Mouse (Mus musculus) lung, postnatal 0 days (tissue): Measurements from ENCODE around the gene Gpr84. TPM values are rescaled to one million over a fixed set of nuclear protein-coding genes. Genes with fewer than 3 reads are reported as not detected.

ENCODE experiments used
- ATAC-seq: fragments of 200-750 bp; cut with Nextera tagmentation; 2 replicates; pipeline ENCODE4 v1.8.0; 2017; ENCODE audit warnings: moderate library complexity
- DNase-seq: peaks from one replicate; pipeline ENCODE4 v3.0.0-alpha.2; 2016; ENCODE audit warnings: low spot score
- H3K27ac ChIP-seq: fragments of 300-500 bp; sonication (generic); 2 replicates; pipeline ENCODE4 v1.5.1; 2014; ENCODE audit warnings: antibody characterized with exemption, mild to moderate bottlenecking, low read length, mixed read lengths
- H3K27me3 ChIP-seq: fragments of 300-500 bp; sonication (generic); replicated peaks from 2 replicates; pipeline ENCODE4 v1.6.1; 2014; ENCODE audit warnings: low read length, mixed read lengths; ENCODE audit not compliant: insufficient read depth
- H3K36me3 ChIP-seq: fragments of 300-500 bp; sonication (generic); 2 replicates; pipeline ENCODE4 v1.6.1; 2014; ENCODE audit warnings: low read length, mixed read lengths; ENCODE audit not compliant: insufficient read depth
- H3K4me1 ChIP-seq: fragments of 300-500 bp; sonication (generic); 2 replicates; pipeline ENCODE4 v1.6.1; 2014; ENCODE audit warnings: antibody characterized with exemption, low read depth, low read length, mixed read lengths; ENCODE audit not compliant: insufficient read depth
- H3K4me2 ChIP-seq: fragments of 300-500 bp; sonication (generic); replicated peaks from 2 replicates; pipeline ENCODE4 v1.6.1; 2014; ENCODE audit warnings: low read depth, mild to moderate bottlenecking, low read length, moderate library complexity, mixed read lengths
- H3K4me3 ChIP-seq: fragments of 300-500 bp; sonication (generic); 2 replicates; pipeline ENCODE4 v1.5.1; 2014; ENCODE audit warnings: low read depth, low read length
- H3K9ac ChIP-seq: fragments of 300-500 bp; sonication (generic); replicated peaks from 2 replicates; pipeline ENCODE4 v1.6.1; 2014; ENCODE audit warnings: low read depth, mild to moderate bottlenecking
- H3K9me3 ChIP-seq: fragments of 300-500 bp; sonication (generic); 2 replicates; pipeline ENCODE4 v1.6.1; 2016; ENCODE audit warnings: low read length, mixed read lengths
- CTCF ChIP-seq: IDR thresholded peaks from 2 replicates; pipeline ENCODE4 v1.5.1; 2016; ENCODE audit warnings: antibody characterized with exemption, mild to moderate bottlenecking
- EP300 ChIP-seq: IDR thresholded peaks from 2 replicates; pipeline ENCODE4 v1.6.1; 2016; ENCODE audit warnings: antibody characterized with exemption, mild to moderate bottlenecking, control low read depth
- WGBS: fragments of 180-500 bp; shearing (Covaris S2); extraction: QIAGEN DNeasy Blood & Tissue Kit; methylation state at CpG from one replicate; pipeline ENCODE4 v1.1.7; 2014; 5-methylcytosine and 5-hydroxymethylcytosine counted together
- polyA plus RNA-seq: library from polyadenylated mRNA; unstranded; fragments of >200 nt; fragmentation: Nextera tagmentation; extraction: Ambion mirVana; gene quantifications from 2 replicates; pipeline ENCODE4 v1.2.1, GENCODE M21; 2015

Gpr84 gene
- polyA plus RNA-seq, 1 experiment from 2014 or later, result 0.67 TPM

- peak overlapping the region; percentile 86; the same call in 1 of the 2 replicates for H3K27ac ChIP-seq
- ATAC-seq (no peak), DNase-seq (no peak)
- no peaks in the 10 kb centered on the region for H3K27me3 ChIP-seq
- no peaks in the 10 kb centered on the region for H3K9me3 ChIP-seq
- WGBS, result 44% methylated on average over 2 of the region's 2 CpGs
- H3K4me3 ChIP-seq, result no peak overlapping the region
- TF ChIP-seq CTCF (no peak), EP300 (no peak)
- H3K36me3 ChIP-seq, result 0 out of 2 replicates have a peak, but pooled peaks cover 3% of the 10 kb centered on the region
- H3K9ac ChIP-seq, result no peak overlapping the region
- H3K4me2 ChIP-seq, result no peak overlapping the region
- peaks cover 15% of the 10 kb centered on the region; the same call in 1 of the 2 replicates for H3K4me1 ChIP-seq
These were observed 9.4 kb downstream of the Gpr84 start for GRCm38 (mm10) chr15:103301046-103301445.

- ATAC-seq (no peak), DNase-seq (no peak)
- Histone ChIP-seq H3K4me2 (no peak overlapping the region), H3K36me3 (0 out of 2 replicates have a peak, but pooled peaks cover 3% of the 10 kb centered on the region), H3K9ac (no peak overlapping the region), H3K4me3 (no peak overlapping the region), H3K4me1 (peaks cover 15% of the 10 kb centered on the region; the same call in 1 of the 2 replicates), H3K27me3 (no peaks in the 10 kb centered on the region), H3K9me3 (no peaks in the 10 kb centered on the region), H3K27ac (peak overlapping the region; percentile 86; the same call in 1 of the 2 replicates)
- WGBS, result 16% methylated on average over 2 of the region's 2 CpGs
- no peak for TF ChIP-seq CTCF
- no peak for TF ChIP-seq EP300
These were observed 9.9 kb downstream of the Gpr84 start for GRCm38 (mm10) chr15:103300560-103300959.

- H3K27ac ChIP-seq, result peak overlapping the region; percentile 86
- H3K4me2 ChIP-seq, result no peak overlapping the region
- WGBS, result 29% methylated on average over 18 of the region's 18 CpGs
- ATAC-seq (no peak), DNase-seq (no peak)
- no peak for TF ChIP-seq CTCF
- TF ChIP-seq EP300, result no peak
- no peaks in the 10 kb centered on the region for H3K27me3 ChIP-seq
- no peak overlapping the region for H3K9ac ChIP-seq
- H3K4me3 ChIP-seq, result no peak overlapping the region
- H3K36me3 ChIP-seq, result 0 out of 2 replicates have a peak, but pooled peaks cover 3% of the 10 kb centered on the region
- no peaks in the 10 kb centered on the region for H3K9me3 ChIP-seq
- H3K4me1 ChIP-seq, result peaks cover 15% of the 10 kb centered on the region; the same call in 1 of the 2 replicates
These were observed 10.3 kb downstream of the Gpr84 start for GRCm38 (mm10) chr15:103300067-103300471.

- DNase-seq, result no peak
- Histone ChIP-seq H3K4me1 (peaks cover 15% of the 10 kb centered on the region; the same call in 1 of the 2 replicates), H3K4me2 (no peak overlapping the region), H3K27me3 (no peaks in the 10 kb centered on the region), H3K4me3 (no peak overlapping the region), H3K9ac (no peak overlapping the region), H3K27ac (peak overlapping the region; percentile 86), H3K9me3 (no peaks in the 10 kb centered on the region), H3K36me3 (0 out of 2 replicates have a peak, but pooled peaks cover 3% of the 10 kb centered on the region)
- no peak for ATAC-seq
- WGBS, result 43% methylated on average over 8 of the region's 8 CpGs
- TF ChIP-seq EP300, result no peak
- no peak for TF ChIP-seq CTCF
These were observed 10.8 kb downstream of the Gpr84 start for GRCm38 (mm10) chr15:103299644-103300043.

GRCm38 (mm10) chr15:103298861-103299616 is 11.4 kb downstream of the Gpr84 start:
- Histone ChIP-seq H3K4me1 (peaks cover 10% of the 10 kb centered on the region; the same call in 1 of the 2 replicates), H3K9ac (no peak overlapping the region), H3K9me3 (no peaks in the 10 kb centered on the region), H3K27ac (peak overlapping the region; percentile 86), H3K4me3 (no peak overlapping the region), H3K4me2 (no peak overlapping the region), H3K36me3 (0 out of 2 replicates have a peak, but pooled peaks cover 3% of the 10 kb centered on the region), H3K27me3 (no peaks in the 10 kb centered on the region)
- WGBS, result 58% methylated on average over 5 of the region's 5 CpGs
- ATAC-seq (peak; percentile 91), DNase-seq (peak; percentile 90)
- TF ChIP-seq CTCF (no peak), EP300 (peak; percentile 92)

- TF ChIP-seq CTCF (no peak), EP300 (no peak)
- Histone ChIP-seq H3K4me1 (peaks cover 8% of the 10 kb centered on the region; the same call in 1 of the 2 replicates), H3K27me3 (no peaks in the 10 kb centered on the region), H3K36me3 (peaks cover 10% of the 10 kb centered on the region; the same call in 1 of the 2 replicates), H3K9ac (no peak overlapping the region), H3K4me2 (no peak overlapping the region), H3K4me3 (no peak overlapping the region), H3K9me3 (no peaks in the 10 kb centered on the region), H3K27ac (peak overlapping the region; percentile 86)
- WGBS, result 51% methylated on average over 3 of the region's 3 CpGs
- ATAC-seq, result no peak
- DNase-seq, result no peak
These were observed 12.4 kb downstream of the Gpr84 start for GRCm38 (mm10) chr15:103298026-103298425.
